Mouse (Mus musculus) gastrocnemius, adult 18-20 months (tissue): ENCODE measurements around the gene Gmeb1. TPM values are rescaled to one million over a fixed set of nuclear protein-coding genes. Genes with fewer than 3 reads are reported as not detected.
"Not testable (repeated sequence)": the region's sequence is repeated elsewhere in the genome, so short reads cannot be mapped to it uniquely, and the experiment has no call there.

Source experiments
- DNase-seq: peaks from one replicate; pipeline ENCODE4 v3.0.0; 2021; ENCODE audit warnings: low spot score
- total RNA-seq, 2 experiments: library from RNA; stranded (reverse); gene quantifications; 2 replicates each; pipeline ENCODE4 v1.2.3; 2021

Gmeb1 gene
- total RNA-seq, 2 experiments from 2014 or later: 6.7 to 8.0 TPM

DNA sequence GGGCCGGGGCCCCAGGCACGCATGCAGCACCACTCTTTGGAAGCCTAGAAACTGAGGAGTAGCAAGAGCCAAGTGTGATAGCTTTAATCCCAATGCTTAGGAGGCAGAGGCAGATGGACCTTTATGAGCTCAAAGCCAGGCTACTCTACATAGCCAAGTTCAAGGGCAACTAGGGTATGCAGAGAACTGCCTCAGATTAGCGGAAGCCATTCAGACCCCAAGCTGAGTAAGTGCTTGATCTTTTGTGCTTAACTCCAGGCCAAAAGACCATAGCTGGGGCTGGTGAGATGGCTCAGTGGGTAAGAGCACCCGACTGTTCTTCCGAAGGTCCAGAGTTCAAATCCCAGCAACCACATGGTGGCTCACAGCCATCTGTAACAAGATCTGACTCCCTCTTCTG lies 39.4 kb downstream of the Gmeb1 start:
- not testable (repeated sequence) for DNase-seq

DNA sequence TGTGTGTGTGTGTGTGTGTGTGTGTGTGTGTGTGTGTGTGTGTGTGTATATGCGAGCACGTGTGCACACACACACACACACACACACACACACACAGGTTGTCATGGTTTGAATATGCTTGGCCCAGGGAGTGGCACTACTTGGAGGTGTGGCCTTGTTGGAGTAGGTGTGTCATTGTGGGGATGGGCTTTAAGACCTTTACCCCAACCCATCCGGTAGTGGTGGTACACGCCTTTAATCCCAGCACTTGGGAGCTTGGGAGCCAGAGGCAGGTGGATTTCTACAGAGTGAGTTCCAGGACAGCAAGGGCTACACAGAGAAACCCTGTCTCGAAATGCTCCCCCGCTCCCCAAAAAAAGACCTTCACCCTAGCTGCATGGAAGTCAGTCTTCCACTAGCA lies 43.0 kb downstream of the Gmeb1 start:
- DNase-seq: not testable (repeated sequence)

DNA sequence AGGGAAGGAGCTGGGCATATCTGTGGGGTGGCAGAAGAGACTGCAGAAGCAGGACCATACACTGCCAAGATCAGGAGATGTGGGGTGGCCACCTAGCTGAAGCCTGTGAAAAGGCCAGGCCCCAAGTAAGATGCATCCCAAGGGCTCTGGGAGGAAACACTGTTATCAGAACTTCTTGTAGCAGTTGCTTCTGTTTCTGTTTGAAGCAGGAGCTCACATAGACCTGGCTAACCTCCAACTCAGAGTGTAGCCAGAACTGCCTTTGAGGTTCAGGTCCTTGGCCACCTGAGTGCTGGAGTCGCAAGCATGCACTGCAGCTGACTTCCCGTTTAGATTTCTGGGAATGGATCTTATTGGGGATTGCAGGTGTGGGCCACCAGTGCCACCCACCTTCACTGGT lies 43.6 kb downstream of the Gmeb1 start:
- DNase-seq: no peak

DNA sequence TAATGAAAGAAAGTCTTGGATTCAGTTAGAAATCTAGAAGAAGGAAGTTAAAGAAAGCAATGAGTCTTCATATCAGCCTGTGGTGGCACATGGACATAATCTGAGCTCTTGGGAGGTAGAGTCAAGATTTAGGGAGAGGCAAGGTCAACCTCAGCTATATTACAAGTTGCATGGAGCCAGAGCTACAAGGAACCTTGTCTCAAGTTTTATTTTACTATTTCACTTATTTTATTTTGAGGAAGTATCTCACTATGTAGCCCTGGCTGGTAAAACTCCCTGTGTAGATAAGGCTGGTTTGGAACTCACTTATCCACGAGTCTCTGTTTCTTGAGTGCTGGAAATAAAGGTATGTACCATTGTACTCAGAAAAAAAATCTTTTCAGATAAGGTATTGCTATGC lies 44.8 kb downstream of the Gmeb1 start:
- no peak for DNase-seq

DNA sequence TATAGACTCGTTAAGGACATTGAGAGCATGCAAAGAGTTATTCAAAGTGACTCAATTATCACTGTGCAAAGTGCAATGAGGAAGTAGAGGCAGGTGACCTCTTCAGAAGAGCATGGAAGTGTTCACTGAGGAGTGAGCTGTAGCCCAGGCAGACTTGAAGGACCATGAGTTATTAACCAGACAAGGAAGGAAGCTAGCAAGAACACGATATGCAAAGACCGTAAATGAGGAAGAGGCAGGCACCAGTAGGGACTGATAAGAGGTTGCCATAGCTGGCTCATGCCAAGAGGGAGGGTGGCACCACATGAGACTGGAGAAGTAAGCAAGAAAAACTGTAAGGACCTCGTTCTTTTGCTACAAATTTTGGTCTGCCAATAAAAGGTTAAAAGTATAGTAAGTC lies 46.6 kb downstream of the Gmeb1 start:
- no peak for DNase-seq

DNA sequence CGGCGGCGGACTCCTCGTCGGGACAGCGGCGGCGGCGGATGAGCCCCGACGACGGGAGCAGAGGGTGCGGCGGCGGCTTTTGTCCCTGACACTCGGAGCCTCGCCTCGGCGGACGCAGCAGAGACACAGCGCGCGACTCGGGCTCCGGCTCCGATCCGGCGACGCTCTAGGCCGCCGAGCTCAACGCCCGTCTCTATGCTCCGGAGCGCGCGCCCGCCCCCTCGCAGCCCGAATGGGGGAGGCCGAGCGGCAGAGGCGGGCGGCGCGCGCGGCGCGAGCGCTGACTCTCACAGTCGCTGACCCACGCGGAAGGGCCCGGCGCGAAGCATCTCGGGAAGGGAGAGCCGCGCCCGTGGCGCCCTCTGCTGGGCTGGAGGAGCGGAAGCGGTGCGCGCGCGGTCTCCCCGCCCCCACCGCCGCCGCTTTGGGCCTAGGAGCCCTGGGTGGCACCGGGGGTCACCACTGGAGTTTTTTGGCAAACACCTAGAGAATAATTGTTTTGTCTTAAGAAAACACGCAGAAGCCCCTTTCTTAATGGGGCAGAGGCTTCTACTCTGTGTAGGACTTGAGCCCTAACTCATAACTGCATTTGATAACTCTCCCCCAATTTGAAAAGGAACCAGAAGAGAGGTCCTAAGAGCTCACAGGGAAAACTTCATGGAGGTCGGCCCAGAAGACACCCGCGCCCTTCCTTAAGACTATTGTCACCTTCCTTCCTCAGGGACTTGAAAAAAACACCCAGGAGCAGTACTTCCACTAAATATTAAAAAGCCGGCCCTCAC lies 49.3 kb downstream of the Gmeb1 start, which contains the start of gene Ythdf2:
Gene Ythdf2, minus strand, starts transcription at position 351 of the 782 bp plus-strand sequence.
- DNase-seq: peak; percentile 96

DNA sequence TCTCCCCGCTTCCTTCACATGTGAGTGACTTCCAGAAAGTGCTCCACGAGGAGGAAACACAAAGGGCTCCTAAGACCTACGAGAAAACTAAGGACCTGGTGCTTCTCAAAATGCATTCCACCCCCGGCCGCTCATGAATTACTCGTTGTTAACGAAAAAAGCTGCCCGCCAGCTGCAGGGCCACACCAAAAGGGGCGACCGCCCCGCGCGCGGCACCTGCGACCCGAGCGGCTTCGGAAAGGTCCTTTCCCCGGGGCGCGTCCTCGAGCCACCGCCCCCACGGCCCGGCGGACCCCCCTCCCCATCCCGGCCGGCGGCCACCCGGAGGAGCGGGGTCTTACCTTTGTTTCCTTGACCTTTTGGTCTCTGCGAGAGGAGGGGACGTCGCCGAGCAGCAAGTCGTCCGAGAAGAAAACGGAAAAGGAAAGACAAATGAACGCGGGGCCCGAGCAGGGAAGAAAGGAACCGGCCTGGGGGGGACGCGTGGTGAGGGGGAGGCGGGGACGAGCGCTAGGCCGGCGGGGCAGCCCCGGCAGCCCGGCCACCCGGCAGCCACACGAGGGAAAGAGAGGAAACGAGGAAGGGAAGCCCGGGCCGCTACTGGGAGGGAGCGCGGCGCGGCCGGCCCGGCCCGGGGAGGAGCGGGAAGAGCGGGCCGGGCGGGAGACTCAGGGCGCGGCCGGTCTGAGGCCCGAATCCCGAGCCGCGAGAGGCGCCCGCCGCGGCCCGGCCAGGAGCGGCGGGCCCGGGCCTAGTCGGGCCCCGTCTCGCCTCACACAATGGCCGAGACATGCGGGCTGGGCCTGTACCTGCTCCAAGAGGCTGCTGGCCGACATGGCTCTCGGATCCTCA lies 50.1 kb downstream of the Gmeb1 start:
- peak; percentile 3 for DNase-seq

DNA sequence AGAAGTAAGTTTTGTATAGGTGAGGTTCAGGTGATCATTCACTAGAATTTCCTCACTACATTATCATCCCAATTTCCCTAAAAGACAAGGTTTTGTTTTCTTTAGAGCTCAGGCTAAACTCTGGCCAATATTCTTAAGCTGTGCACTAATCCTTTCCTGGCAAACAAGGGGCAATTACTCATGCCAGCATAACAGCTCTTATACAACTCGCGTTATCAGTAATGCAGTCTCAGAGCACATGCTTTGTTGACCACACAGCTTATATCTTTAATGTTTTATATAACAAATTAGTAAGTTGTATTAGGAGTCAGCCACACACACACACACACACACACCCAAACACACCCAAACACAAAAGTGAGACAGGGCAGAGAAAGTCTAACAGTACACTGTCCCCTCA lies 51.1 kb downstream of the Gmeb1 start:
- no peak for DNase-seq

DNA sequence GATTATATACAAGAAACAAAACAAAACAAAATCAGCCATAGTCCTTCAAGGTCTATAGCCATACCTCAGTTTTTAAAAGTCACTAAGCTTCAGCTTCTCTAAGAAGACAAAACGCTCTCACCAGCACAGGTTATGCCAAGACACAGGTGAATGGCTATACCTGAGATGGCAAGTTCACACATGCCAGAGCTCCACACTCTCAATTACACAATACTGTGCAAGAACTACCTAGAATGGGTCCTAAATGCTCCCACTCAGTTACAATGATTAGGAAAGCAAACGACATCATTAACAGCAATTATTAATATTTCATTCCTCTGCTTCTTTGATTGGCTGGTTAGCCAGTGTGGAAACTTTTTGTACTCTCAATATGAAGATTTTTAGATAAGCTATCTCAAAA lies 52.1 kb downstream of the Gmeb1 start:
- DNase-seq: no peak

DNA sequence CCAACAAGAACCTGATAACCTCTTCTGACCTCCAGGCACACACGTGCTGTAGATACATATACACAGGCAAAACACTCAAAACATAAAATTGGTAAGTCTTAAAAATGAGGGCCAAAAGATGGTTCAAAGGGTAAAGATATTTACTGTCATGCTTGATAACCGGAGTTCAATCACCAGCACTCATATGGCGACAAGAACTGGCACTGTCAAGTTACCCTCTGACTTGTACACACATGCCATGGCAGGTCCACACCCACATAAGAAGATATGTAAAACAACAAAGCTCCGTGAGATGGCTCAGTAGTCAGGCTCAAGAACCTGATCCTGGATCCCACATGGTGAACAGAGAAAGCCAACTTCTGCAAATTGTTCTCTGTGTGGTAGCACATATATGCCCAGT lies 54.1 kb downstream of the Gmeb1 start:
- DNase-seq: no peak

DNA sequence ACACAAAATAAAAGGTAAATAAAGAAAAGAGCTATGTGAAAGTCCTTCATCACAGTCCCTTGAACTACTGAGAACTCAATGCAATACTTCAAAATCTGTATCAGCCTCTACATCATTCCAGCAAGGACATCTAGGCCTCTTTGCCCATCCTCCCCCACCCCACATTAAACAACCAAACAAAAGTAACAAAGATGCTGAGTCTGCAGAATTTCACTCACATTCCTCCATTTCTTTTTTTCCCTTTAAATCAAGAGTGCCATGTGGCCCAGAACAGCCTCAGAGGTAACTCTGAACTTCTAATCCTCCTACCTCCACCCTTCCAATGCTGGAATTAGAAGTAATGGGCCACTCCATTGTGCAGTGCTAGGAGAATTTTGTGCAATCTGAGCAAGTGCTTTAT lies 62.6 kb downstream of the Gmeb1 start:
- no peak for DNase-seq

DNA sequence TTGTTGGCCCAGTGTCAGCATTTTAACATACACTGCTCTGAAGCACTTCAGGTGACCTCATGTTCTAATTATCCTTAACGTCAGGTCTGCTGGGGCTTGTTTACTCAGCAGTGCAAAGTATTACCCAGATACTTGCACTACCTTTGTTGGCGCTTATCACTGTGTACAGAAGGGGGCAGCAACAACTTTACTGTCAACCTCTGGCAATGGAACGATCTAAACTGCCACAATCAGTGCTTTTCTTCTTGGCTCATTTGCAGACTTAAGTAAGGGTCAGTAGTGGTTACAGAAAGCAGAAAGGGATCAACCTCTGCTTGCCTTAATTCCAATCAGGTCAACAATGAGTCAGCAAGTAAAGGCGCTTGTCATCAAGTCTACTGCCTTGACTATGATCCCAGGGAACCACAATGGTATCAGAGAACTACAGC lies 63.1 kb downstream of the Gmeb1 start:
- DNase-seq: peak; percentile 23

DNA sequence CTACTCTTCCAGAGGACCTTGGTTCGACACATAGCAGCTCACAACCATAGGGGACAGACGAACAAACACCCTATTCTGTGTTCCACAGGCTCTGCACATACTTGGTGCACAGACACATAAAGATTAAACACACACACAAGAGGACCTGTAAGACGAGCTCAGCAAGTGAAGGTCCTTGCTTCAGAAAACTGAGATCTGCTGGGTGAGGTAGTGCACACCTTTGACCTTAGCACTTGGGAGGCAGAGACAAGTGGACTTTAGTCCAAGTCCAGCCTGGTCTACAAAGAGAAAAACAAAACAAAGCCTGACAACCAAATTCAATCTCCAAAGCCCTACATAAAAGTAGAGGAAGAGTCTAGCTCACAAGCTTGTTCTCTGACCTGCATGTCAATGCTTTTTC lies 66.4 kb downstream of the Gmeb1 start:
- no peak for DNase-seq

DNA sequence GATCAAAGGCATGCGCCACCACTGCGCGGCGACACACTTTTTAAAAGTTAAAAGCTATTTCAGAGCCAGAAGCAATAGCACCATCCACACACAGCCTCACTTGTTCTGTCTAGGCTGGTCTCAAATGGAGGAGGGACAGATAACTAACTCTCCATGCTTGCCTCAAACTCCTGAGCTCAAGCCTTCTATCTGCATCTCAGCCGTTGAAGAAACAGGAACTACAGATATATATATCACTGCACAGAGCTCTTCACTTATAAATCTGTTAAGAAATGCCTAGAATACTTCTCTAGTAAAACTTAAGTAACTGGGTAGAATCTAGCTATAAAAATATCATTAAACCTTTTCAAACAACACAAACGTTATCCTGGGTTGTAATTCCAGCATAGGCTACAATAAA lies 67.0 kb downstream of the Gmeb1 start:
- no peak for DNase-seq

DNA sequence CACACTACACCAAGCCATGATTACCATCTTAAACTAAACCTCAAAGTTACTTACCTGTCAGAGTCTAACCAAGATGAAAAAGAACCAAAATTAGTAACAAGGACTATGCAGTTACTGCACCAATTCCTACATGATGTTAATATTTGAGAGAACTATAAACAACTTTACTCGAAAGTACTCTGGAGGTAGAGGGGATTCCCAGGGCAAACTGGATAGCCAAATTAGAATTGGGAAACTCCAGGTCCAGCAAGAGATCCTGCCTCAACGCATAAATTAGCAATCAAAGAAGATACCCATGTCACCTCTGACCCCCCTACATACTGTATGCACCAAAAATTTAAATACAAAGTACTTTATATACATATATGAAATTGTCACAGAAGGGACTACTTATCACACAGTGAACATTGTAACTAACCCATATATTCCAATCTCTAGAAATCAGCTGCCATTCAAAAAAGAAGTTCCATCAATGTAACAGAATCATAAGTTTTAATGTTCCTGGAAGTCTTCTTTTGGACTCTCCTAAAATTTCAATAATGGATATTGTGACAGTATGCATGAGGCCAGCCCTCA lies 73.5 kb downstream of the Gmeb1 start:
- DNase-seq: no peak

DNA sequence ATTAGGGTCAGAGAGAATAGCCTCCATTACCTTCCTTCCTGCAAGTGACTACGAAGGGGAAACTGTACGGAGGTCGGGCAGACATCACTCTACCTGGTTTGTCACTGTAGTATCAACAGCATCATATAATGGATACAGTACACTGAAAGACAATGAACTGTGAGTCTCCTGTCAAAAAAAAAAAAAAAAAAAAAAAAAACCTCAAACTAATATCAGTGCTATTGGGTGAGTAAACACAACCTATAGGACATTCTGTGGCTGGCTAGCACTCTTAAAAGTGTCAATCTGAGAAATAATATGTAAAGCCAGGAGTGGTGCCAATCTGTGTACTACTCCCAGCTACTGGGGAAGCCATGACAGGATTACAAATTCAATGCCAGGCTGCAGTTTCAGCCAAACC lies 78.2 kb downstream of the Gmeb1 start:
- no peak for DNase-seq

DNA sequence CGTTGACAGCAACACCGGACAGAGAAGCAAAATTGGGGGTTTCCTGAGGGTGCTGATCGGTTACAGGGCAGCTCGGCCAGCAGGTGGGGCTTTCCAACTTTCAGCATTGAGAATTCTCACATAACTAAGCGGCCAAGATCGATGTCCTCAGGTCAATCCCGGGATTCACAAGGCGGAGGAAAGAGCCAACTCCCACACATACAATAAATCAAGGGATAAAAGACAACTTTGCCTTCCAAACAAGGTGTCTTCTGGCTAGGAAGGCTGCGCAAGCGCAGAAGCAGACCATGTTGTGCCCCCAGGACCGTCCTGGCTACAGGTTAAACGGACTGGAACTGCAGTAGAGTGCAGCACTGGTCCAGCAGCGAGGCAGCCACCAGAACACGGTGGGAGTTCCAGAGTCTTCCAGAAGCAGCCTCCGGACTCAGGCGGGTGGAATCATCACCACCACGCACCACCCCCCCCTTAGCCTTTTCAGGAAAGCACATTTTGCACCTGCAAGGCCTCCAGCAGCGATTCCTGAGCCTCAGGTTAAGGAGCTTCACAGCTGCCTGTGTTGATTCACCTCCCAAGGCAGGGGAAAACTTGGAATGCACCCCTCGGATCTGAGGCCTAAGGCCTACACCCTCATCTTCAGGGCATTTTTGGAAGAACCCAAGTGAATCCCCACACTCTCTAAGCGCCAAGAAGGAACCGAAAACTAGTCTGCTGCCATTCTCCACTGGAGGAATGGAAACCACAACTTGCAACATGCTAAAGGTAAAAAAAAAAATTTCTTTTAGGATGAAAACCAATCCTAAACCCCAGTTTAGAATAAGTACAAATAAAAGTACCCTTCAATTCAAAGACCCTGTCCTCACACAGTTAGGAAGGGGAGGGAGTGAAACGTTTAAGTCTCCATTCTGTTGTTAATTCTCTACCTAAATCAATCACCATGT lies 79.4 kb downstream of the Gmeb1 start:
- no peak for DNase-seq

DNA sequence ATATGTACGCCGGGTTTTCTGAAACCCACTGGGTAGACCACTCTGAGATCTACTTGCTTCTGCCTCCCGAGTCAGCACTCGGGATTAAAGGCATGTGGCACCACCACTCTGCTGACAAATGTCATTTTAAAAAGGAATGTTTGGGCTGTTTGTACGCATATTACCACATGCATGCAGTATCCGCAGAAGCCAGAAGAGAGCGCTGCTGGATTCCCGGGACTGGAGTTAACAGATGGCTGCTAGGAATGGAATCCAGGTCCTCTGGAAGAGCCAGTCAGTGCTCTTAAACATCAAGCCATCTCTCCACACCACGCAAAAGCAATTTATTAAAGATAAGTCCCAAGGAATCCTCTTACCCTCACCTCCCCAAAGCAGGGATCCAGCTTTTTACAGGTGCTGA lies 80.7 kb downstream of the Gmeb1 start:
- DNase-seq: no peak

DNA sequence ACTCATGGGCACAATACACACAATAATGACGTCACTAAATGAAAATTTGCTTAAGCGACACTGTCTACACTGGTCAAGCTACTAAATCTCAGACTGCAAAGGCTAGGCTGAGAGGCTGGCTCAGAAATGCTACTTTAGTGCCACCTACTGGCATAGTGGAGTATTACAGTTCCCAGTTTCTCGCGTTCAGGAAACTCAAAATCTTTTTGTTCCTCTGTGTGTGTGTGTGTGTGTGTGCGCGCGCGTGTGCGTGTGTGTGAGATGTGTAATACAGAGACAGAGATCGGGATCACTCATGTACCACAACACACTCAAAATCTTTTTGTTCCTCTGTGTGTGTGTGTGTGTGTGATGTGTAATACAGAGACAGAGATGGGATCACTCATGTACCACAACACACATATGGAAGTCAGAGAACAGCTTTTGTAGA lies 82.8 kb downstream of the Gmeb1 start:
- DNase-seq: peak; percentile 72

DNA sequence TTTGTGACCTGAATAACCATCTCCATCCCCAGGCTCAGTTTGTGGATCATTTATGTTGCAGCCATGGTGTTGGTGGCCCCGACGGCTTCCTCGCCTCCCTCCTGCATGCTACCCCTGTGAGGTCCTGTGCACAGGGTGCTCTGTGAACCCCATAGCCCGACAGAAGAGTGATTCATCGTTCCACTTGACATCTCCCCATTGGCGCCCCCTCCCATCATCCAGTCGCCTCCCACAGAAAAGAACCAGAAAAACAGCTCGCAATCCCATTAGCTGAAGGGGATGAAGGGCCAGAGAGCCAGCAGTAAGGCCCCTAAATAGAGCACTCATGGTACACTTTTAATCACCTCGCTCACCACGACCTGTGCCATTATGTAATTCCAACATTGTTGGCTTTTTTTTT lies 84.9 kb downstream of the Gmeb1 start:
- no peak for DNase-seq
